Mouse (Mus musculus): Measurements from ENCODE around the gene Dzip1l.

- TF ChIP-seq GATA1 (IDR thresholded peaks at IDR 0.05; ENCODE audit: borderline replicate concordance, low read length) (no peak), FLI1 (IDR thresholded peaks at IDR 0.05; ENCODE audit: low read length) (no peak)
These were observed 6.3 kb upstream of the Dzip1l start for GRCm38 (mm10) chr9:99622966-99623365.
